8 mouse cellular contexts compared by ENCODE assay signal in the genomic region with DNA sequence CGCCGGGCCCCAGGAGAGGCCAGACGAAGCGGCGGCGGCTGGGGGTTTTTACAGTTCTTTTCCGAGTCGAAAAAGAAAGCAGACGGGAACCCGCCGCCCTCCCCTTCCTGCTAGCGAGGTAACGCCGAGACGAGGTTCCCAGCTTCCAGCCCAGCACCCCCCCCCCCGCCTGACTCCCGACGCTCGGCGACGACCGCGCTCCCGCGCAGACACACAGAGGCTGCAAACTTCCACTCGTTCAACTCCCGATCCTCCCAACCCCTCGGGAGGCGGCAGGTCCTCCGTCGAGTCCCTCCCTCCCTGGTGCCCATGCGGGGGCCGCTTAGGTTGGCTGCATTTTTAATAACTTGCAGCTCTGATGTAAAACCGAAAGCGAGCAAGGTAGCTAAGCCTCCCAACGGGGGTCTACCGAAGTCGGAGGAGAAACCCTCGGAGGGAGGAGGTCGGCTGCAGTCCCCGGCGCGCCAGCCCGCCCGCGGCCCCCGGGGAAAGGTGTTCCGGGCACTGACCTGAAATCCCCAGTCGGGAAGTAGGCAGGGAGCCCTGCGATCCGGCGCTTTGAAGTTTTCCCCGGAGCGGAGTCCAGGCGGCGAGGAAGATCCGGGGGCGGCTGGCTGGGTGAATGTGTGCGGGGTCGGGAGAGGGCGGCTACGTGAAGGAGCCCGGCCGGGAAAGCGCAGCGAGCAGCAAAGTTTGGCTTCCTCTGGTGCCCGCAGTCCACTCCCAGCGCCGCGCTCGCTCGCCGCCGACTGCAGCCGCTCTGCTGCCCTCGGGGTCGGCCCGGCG.
A peak's percentile ranks its signal among the peaks of the same experiment; 100 is the strongest.
DNase-seq lines count a peak whose midpoint lies in the region; ATAC-seq and TF ChIP-seq lines count a peak whose summit lies in the region.

No protein-coding gene starts in this region.

- WGBS in forebrain, embryonic 12.5 days = 2% methylated on average over 72 of the region's 79 CpGs
- whole genome bisulfite sequencing in hindbrain, embryonic 13.5 days = 1% methylated on average over 64 of the region's 79 CpGs
- 2% methylated on average over 50 of the region's 79 CpGs for WGBS in limb, embryonic 15.5 days
- 2% methylated on average over 48 of the region's 79 CpGs for WGBS in midbrain, postnatal 0 days

- H3K9me3 ChIP-seq in forebrain, embryonic 12.5 days = no peaks in the 10 kb centered on the region
- H3K9me3 ChIP-seq in hindbrain, embryonic 13.5 days = no peaks in the 10 kb centered on the region
- no peaks in the 10 kb centered on the region for H3K9me3 ChIP-seq in limb, embryonic 15.5 days
- H3K9me3 ChIP-seq in midbrain, postnatal 0 days (ENCODE audit: low read length) = no peaks in the 10 kb centered on the region

- no peak for ATAC-seq in forebrain, embryonic 12.5 days (ENCODE audit: low FRiP score)
- ATAC-seq in hindbrain, embryonic 13.5 days (ENCODE audit: low FRiP score) = peak; percentile 36; the same call in 1 of the 2 replicates
- no peak for ATAC-seq in limb, embryonic 15.5 days (ENCODE audit: insufficient number of reproducible peaks, low FRiP score, low TSS enrichment, low read depth)
- ATAC-seq in midbrain, postnatal 0 days (ENCODE audit: low FRiP score) = no peak

- peak overlapping the region; percentile 65 for H3K4me3 ChIP-seq in forebrain, embryonic 12.5 days (replicated peaks)
- peak overlapping the region; percentile 63 for H3K4me3 ChIP-seq in hindbrain, embryonic 13.5 days
- H3K4me3 ChIP-seq in limb, embryonic 15.5 days = peak overlapping the region; percentile 58
- H3K4me3 ChIP-seq in midbrain, postnatal 0 days (ENCODE audit: low read depth, low read length) = peak overlapping the region; percentile 50

- DNase-seq in gastrocnemius, adult 18-20 months (ENCODE audit: low spot score) = peak; percentile 26
- DNase-seq in gastrocnemius, adult 8-10 months (ENCODE audit: low spot score in 2 of 2) = no peak
- DNase-seq in adrenal gland, postnatal 10 days = peak; percentile 51
- DNase-seq in midbrain, postnatal 0 days (ENCODE audit: low spot score) = no peak
- DNase-seq in thymus, postnatal 14 days = peak; percentile 72

- peak overlapping the region; percentile 77 for H3K4me2 ChIP-seq in forebrain, embryonic 12.5 days
- peak overlapping the region; percentile 67 for H3K4me2 ChIP-seq in hindbrain, embryonic 13.5 days
- peak overlapping the region; percentile 73 for H3K4me2 ChIP-seq in limb, embryonic 15.5 days
- H3K4me2 ChIP-seq in midbrain, postnatal 0 days (ENCODE audit: low read depth, low read length, poor library complexity, severe bottlenecking) = peak overlapping the region; percentile 75

- peaks cover 42% of the 10 kb centered on the region for H3K4me1 ChIP-seq in forebrain, embryonic 12.5 days
- peaks cover 39% of the 10 kb centered on the region for H3K4me1 ChIP-seq in hindbrain, embryonic 13.5 days (replicated peaks)
- H3K4me1 ChIP-seq in limb, embryonic 15.5 days = peaks cover 34% of the 10 kb centered on the region
- no peaks in the 10 kb centered on the region for H3K4me1 ChIP-seq in midbrain, postnatal 0 days (ENCODE audit: insufficient read depth, low read length)

- H3K27me3 ChIP-seq in forebrain, embryonic 12.5 days = peaks cover 91% of the 10 kb centered on the region
- H3K27me3 ChIP-seq in hindbrain, embryonic 13.5 days = peaks cover 97% of the 10 kb centered on the region
- peaks cover 67% of the 10 kb centered on the region for H3K27me3 ChIP-seq in limb, embryonic 15.5 days
- peaks cover 26% of the 10 kb centered on the region; the same call in 1 of the 2 replicates for H3K27me3 ChIP-seq in midbrain, postnatal 0 days (ENCODE audit: insufficient read depth, low read length)

- peak overlapping the region; percentile 95 for H3K27ac ChIP-seq in forebrain, embryonic 12.5 days
- peak overlapping the region; percentile 94 for H3K27ac ChIP-seq in hindbrain, embryonic 13.5 days
- peak overlapping the region; percentile 88 for H3K27ac ChIP-seq in limb, embryonic 15.5 days
- H3K27ac ChIP-seq in midbrain, postnatal 0 days (ENCODE audit: low read depth, low read length) = peak overlapping the region; percentile 53

- H3K9ac ChIP-seq in forebrain, embryonic 12.5 days = peak overlapping the region; percentile 81
- peak overlapping the region; percentile 84 for H3K9ac ChIP-seq in hindbrain, embryonic 13.5 days
- peak overlapping the region; percentile 56 for H3K9ac ChIP-seq in limb, embryonic 15.5 days
- peak overlapping the region; percentile 46 for H3K9ac ChIP-seq in midbrain, postnatal 0 days (replicated peaks; ENCODE audit: low read length, poor library complexity, severe bottlenecking)

- H3K36me3 ChIP-seq in forebrain, embryonic 12.5 days (replicated peaks) = no peaks in the 10 kb centered on the region
- no peaks in the 10 kb centered on the region for H3K36me3 ChIP-seq in hindbrain, embryonic 13.5 days
- H3K36me3 ChIP-seq in limb, embryonic 15.5 days = no peaks in the 10 kb centered on the region
- H3K36me3 ChIP-seq in midbrain, postnatal 0 days (ENCODE audit: insufficient read depth, low read length) = no peaks in the 10 kb centered on the region

- TF ChIP-seq CTCF in midbrain, postnatal 0 days (IDR thresholded peaks at IDR 0.05) = no peak

Comparison
In these comparisons a context has a peak if more than half of its experiments do, and no peak if none do; other contexts are left out.
1. DNase-seq: peak in gastrocnemius, adult 18-20 months (single experiment), adrenal gland, postnatal 10 days (single experiment) and thymus, postnatal 14 days (single experiment); none in gastrocnemius, adult 8-10 months (0 of 2) and midbrain, postnatal 0 days (single experiment).
2. Peak in every context shown above with its lines, with median percentiles within 50 percentile points of each other: H3K27ac ChIP-seq, H3K4me2 ChIP-seq, H3K4me3 ChIP-seq and H3K9ac ChIP-seq.